Mouse (Mus musculus) urinary bladder, postnatal 36 days (tissue): ENCODE data around the gene Sugct.
"Not testable (repeated sequence)": the region's sequence is repeated elsewhere in the genome, so short reads cannot be mapped to it uniquely, and the experiment has no call there.

Source experiments
- DNase-seq, 2 experiments: peaks; one replicate each; pipeline ENCODE4 v3.0.0; 2022; ENCODE audit warnings: low spot score in 2 of 2, mixed read lengths in 1 of 2

Sugct gene

DNA sequence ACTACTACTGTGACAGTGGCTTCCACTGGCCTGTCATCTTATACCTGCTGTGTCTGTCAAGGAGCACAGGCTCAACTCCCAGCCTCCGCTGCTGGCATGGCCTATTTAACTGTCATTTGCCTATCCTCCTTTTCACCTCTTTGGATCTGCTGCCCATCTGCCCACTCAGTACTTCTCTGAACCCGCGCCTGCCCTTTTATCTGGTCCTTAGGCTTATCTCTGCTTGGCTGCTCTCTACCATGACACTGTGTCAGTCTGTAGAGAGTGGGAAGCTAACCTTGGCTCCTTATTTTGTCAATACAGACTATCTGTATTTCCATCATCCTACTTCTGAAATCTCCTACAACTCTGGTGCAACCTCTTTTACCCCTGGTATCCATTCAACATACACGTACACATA is 793.9 kb downstream of the Sugct start:
- no peak for DNase-seq

DNA sequence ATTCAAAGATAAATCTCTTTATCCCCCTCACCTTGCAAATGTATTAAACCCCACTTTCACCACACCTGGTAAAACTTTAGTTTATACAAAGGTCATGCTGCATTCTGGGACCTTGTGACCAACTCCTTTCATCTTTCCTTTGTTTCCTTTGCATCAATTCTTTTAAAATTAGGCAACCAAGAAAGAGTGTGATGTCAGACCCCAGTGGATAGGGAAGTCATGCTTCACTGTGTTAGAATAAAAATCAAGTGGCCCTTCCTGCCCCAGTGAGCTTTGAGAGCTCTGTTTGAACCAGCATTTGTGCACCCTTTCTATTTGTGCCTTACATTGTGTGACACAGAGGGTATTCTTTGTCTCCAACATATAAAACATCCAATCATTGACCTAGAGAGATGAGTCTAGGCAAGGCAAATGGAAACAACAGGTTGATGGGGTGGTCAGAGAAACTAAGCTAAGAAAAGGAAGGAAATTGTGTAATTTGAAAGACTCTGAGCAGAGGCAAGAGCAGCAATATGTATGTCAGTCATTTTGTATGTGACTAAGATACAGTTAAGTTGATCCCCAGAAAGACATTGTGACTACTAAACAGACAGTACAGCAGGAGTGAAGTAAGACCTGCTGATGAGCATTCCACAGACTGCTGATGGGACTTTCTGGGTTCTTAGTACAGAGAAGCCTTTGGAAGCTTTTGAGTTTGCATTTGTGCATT is 797.1 kb downstream of the Sugct start:
- DNase-seq, result no peak

DNA sequence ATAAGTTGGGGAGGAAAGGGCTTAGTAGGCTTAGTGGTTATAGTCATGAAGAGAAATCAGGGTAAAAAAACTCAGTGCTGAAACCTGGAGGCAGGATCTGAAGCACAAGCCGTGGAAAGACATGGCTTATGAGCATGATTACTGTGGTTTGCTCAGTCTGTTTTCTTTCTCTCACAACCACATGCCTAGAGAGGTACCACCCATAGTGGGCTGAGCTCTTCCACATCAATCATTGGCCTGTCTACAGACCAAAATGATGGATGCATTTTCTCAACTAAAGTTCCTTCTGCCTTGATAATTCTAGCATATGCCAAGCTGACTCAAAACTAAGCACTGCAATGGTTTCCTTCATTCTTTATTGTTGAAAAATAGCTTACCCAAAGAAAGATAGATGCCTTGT is 817.3 kb downstream of the Sugct start:
- DNase-seq, result no peak

DNA sequence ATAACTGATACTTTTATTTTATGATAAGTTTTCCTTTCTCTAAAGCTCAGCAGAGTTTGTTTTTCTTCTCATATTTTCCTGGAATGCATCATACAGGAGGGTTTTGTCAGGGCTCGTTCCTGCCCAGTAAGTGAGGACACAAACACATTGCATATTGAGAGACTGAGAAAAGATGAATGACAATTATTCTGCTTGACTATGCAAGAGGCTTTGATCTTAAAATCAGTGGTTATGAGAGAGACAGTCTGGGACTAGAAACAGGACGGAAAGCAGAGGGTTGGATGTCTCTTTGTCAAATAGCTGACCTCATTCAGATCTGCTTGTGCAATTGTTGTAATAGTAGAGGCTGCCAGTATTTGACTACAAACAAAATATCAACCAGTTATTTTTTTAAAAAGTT is 835.4 kb downstream of the Sugct start:
- DNase-seq, result no peak

DNA sequence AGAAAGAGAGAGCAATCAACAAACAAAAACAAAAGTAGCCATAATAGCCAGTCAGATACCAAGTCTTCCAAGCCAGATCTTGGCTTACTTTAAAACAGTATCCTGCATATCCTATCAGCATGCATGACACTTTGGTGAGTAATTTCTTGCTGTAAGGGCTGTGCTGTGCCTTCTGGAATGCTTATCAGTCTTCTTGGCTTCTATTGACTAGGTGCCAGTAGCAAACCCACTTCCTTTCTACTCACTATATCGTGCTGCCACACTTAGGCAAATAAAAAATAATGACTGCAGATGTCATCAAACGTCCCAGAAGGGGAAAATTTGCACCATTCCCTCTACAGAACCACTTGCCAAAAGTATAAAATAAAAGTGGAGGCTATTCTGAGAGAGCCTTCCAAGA is 848.1 kb downstream of the Sugct start:
- no peak for DNase-seq

DNA sequence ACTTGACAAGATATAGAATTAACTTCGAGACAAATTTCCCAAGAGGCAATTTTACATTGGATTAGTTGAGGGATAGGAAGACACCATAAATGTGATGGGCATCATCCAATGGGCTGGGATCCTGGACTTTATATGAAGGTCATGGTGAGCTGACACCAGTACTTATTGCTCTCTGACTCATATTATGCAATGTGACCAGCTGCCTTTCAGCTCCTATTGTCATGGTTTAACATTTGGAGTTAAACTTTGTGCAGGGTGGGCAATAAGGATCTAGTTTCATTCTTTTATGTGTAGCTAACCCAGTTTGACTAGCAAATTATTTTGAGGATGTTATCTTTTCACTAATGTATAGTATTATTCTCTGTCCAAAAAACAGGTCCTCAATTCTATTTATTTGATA is 854.4 kb downstream of the Sugct start:
- DNase-seq, result no peak

DNA sequence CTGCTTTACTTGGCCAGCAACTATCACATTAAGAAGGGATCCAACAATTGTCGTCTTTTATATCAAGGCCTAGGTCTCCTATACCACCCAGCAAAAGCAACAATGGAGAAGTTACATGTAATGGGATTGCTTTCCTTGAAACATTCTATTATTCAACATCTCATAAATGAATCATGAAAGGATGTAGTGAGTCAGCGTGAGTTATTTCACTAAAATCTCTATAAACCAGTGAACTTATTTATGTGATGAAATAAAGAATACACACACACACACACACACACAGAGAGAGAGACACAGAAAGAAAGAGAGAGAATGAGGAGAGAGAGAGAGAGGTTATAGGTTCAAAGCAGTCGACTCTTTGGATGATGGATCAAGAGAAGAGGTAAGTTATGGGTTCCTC is 856.9 kb downstream of the Sugct start:
- DNase-seq, result no peak

DNA sequence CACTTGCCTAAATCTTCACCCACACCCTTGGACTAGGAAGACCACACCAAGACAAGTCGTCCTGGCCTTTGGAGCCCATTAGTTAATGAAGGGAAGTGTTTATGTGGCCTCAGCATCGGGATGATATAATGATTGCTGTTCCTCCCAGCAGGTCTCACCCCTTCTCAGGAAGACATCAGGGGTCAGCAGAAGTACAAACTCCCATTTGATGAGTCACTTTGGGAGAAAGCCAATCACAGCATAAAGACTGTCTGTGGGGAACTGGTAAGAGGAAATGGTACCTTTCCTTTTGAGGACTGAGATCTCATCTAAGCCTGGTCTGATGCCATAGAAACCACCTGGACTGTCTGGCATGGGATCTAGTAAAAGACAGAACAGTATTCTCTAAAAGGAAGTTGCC is 860.2 kb downstream of the Sugct start:
- DNase-seq, result no peak

DNA sequence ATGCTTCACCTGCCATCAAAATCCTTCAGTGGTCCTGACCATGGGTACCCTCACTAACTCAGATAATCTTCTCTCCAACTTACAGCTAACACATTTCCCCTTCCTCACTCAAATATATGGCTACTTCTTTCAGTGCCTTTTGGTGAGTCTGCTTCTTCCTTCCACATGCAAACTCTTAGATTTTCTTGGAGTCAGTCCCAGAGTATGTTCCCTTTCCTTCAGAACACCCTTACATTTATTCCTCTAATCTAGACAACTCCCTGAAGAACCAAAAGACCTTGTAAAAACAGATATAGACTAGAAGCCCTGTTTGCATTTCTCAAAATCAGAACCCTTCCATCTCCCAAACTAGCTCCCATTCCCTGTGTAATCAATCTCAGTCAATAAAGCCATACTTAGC is 862.3 kb downstream of the Sugct start:
- no peak for DNase-seq

DNA sequence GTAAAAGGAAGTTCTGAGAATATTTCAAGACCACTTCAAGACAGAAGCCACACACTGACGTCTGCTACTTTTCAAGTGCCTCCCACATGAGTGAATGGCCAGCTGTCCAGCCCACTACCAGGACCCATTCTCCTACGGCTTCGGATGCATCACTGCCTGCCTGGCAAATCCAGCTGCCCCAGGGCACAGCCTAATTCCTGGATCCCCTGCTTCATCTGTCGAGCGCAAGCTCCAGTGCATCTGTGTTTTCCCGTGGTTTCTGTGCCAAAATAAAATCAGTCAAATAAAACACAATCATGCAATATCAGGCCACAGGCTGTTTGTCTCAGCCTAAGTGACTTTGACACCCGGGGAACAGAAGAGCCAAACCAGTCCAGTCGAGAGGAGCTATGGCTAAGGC is 863.5 kb downstream of the Sugct start:
- DNase-seq, result no peak

DNA sequence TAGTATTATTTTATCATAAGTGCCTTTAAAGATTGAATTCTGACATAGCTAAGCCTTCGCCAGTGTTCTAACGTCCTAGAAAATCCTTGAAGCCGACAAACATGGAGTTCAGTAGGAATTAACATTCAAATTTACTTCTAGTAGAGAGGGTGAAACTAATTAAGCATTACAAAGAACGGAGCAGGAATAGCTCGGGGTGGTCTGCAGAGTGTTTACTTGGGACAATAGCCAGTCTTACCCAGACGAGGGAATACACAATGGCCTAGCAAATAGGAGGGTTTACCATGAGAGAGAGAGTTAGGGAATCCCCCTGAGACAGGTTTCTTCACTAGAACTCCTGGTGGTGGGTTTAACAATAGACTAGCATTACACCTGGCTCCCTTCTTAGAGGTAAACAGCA is 865.1 kb downstream of the Sugct start:
- DNase-seq, result not testable (repeated sequence)

DNA sequence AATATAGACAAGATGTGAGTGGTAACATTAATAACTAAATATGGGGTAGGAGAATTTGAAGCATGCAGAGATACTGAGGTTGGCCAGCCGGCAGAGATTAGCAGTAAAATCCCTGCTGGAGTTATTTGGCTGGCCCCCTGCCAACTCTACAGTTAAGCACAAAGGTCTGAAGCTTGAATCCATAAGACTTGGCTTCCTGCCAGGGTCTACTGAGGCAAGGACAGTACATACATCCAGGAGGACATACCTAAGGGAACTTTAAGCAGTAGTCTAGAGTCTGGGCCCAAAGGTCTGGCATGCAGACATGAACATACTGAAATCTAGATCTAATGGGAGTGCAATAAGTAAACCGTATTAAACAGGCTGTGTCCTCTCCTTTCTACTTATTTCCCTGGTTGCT is 865.8 kb downstream of the Sugct start:
- DNase-seq, result no peak

DNA sequence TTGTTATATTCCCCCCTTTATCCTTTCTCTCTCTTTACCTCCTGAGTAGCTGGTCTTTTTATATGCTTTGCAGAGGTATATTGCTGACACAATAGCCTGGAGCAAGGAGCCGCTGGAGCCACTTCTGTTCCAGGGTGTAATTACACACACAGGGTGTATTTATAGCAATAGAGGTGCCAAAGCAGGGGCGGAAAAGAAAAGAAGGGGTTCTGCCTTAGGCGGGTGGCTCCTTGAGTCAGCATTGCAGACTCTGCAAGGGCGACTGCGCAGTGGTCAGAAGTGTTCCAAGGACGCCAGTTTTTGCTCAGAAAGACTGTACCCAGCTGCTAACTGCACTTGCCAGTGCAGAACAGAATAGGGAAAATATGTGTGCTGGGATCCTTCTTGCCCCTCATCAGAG is 869.7 kb downstream of the Sugct start:
- DNase-seq, result no peak

DNA sequence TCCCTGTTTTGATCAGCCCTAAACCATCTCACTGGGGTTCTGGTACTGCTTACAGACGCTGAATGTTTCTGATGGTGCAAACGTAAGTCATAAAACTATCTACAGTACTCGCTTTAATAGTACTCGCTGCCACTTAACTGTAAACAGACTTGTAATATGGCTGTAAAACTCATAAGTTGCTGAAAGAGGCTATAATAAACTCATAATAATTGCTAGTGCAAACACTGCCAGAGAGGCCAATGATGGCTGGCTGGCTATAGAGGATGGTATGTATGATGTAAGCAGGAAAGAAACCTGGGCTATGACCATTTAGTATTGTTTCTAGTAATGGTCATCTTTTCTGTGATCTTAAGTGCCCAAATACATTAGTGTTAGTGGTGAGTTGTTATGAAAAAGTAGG is 873.6 kb downstream of the Sugct start:
- no peak for DNase-seq

DNA sequence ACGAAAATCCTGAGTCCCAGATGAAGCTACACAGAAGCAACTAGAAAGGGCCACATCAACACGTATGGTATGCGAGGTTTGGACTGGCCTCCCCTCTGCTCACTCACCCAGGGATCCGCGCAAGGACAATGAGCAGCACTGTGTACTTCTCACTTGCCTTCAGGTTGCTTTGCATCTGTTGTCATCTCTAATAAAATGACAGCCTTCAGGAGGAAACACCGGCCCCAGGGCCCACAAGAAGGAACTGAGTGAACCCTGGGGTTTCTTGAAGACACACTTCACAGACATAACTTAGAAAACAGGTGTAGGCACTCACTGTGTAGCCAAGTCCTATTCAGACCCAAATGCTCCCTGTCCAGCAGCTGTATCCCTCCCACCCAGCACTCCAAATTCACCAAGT is 877.9 kb downstream of the Sugct start:
- no peak for DNase-seq

DNA sequence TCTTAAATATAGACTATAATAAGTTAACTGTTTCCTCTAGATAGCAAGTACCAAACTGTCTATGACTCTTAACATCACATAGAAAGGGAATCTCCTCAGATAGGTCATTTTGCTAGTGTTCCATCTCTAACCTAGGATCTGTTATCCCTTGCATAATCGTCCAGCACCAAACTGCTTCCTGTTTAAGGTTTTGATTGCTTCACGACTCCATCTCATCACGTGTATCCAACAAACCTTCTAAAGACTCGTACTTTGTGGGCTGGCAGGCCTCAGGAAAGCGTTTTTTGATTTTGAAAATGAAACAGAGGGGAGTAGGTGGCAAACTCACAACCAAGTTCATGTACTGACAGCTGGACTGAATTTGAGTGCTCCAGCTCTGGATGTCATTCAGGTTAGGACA is 878.6 kb downstream of the Sugct start:
- no peak for DNase-seq

DNA sequence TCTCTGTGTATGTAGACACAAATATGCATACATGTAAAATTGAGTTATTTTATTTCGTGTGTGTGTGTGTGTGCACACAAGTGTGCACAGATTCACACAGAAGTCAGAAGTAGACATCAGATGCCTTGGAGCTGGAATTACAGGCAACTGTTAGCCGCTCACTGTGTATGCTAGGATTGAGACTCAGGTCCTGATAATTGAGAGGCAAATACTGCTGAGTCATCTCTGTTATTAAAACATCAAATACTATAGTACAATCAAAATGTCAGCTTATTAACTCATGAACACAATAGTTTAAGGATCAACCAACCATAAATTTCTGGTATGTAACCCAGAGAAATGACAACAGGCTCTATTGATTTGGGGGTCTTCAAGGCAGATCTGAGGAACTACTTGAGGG is 883.1 kb downstream of the Sugct start:
- no peak for DNase-seq
